Mouse (Mus musculus) inflammation-experienced regulatory T-cells, adult 16 weeks (primary cell): Measurements from ENCODE around the gene Atp6v0b. TPM values are rescaled to one million over a fixed set of nuclear protein-coding genes. Genes with fewer than 3 reads are reported as not detected.

Experiments used
- polyA plus RNA-seq: library from polyadenylated mRNA; unstranded; fragments of 100-300 nt; shearing (Covaris generic); gene quantifications from one replicate; pipeline ENCODE4 v1.2.1, GENCODE M21; 2017

Gene Atp6v0b
- polyA plus RNA-seq = 142 TPM

DNA sequence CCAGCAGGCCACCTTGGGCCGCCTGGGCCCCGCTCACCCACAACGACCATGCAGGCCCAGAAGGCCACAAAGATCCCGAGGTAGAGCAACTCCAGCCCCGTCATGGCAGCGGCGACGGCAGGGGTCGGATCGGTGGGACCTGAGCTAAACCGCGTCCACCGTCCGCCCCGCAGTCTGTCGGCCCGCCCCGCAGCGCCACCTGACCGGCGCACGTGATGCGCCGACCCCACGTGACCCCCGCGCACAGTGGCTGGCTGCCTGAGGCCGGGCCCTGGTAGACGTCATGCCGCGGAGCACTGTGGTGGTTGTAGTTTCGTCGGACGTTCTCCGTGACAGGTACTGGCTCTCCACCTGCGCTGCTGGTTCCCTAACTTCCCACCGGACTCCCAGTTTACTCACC, at the start of gene Atp6v0b:
Atp6v0b (minus strand) TSS at position 201 of the 400 bp plus-strand sequence.

DNA sequence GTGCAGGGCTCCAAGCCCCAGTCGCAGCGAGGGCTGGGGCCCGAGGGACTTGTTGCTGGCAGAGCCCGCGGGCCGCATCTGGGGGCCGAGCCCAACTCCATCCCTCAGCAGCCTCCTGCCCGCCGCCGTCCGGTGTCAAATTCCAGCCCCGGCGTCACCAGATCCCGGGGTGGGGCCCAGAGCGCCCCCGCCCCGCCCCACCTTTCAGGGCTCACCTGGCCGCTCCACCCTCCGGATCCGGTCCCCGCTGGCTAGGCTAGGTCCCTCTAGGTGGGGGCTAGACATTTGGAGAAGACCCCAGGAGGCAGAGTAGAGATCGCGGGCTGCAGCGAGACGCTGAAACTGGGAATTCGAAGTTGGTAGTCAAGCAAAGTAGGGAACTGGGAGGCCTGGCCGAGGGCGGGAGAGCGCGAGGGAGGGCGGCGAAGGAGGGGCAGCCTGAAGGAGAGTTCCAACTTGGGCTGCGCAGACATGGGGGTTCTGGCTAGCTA, 42.3 kb upstream of the Atp6v0b start, which contains the start of gene Artn:
Artn (minus strand) TSS at position 373 of the 491 bp plus-strand sequence.

DNA sequence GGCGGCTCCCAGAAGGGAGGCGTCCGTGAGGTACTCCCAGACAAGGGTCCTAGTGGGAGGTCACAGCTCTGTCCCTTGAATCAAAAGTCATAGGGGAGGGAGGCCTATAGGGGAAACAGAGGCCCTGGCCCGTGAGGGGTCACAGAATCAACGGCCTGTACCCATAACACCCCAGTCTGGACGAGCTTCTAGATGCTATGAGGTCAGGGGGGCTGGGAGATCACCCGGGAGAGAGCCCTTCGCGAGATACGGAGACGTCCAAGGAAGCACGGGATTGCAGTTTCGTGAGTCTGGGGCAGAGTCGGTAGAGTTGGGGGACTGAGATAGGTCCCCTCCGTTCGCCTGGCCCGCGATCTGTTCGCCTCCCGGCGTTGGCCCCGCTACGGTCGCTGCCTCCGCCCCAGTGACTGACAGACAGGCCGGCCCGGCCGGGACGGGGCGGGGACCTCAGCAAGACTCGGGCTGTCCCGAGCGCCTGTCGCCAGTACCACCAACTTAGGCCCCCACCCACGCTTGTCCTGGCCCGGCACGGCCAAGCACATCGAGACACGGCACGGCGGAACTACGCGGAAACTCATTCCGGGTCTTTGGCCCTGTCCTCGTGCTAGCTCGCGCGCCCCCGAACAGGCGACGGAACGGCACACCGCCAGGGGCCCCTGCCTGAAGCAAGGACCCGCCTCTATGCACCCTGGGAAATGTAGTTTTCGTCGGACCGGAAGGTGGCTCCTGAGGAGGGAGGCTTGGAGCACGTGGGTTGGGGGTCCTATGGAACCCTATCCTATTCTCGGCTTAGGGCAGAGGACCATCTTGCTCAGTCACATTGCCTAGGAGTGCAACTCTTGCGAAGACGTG, 27.7 kb upstream of the Atp6v0b start, which contains the start of gene Ipo13:
Ipo13 (minus strand) TSS at position 409 of the 852 bp plus-strand sequence.

DNA sequence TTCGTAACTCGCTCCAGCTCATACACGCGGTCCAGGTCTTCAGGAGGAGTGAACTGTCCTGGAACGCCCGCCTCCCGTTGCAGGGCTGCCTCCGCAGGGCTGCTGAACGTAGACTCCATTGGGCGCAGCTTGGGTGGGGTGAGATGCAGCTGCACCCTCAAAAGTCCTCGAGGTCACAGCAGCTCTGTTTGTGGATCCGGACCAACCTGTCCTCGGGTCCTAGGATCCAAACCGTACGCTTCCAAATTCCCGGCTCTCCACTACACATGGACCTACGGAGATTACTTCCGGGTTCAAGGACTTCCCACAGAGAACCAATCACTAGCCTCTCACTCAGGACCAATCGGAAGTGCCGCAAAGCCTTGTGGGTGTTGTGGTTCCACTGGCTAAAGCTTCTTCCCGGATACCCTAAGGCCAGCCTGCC, 4.6 kb upstream of the Atp6v0b start, which contains the start of gene Dph2:
Dph2 (minus strand) TSS at position 295 of the 424 bp plus-strand sequence.

DNA sequence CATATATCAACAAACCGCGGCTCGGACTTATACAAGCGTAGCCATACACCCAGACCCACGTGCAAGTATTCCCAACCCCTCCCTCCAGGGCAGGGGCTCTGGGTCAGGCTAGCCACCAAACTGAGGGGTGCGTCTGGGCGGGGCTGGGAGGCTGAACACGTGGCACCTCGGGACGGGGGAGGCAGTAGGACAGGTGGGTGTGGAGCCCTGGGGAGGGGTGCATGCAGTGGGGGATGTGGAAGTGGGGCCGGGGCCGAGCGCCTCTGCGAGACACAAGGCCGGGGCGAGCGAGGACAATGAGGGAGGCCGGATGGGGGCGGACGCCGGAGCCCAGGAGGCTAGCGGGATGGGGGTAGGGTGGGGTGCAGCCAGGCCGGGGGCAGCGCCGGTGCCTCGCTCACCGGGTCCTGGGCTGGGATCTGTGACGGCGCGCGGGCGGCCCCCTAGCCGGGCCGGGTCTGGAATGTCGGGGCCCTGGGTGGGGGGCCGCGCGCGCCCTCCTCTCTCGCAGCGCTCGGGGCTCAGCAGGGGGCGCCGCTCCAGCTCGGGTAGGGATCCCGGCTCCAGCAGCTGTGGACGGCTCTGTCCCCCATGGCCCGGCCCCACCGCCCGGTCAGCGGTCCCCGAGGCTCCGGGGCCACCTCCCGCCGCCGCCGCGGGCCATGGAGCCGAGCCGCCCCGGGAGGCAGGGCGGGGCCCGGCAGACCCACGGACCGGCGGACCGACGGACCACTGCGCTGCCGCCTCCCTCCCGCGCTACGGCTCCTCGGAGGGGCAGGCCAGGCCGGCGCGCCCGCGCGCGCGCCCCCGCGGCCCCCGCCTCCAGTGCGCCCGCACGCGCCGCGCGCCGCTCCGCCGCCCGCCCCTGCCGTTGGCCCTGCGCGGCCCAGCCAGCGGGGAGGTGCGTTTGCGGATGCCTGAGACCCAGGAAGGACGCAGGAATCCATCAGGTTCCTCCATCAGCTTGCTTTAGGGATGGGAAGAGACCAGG, 4.1 kb downstream of the Atp6v0b start, which contains the start of gene B4galt2:
B4galt2 (minus strand) TSS at position 787 of the 991 bp plus-strand sequence.

DNA sequence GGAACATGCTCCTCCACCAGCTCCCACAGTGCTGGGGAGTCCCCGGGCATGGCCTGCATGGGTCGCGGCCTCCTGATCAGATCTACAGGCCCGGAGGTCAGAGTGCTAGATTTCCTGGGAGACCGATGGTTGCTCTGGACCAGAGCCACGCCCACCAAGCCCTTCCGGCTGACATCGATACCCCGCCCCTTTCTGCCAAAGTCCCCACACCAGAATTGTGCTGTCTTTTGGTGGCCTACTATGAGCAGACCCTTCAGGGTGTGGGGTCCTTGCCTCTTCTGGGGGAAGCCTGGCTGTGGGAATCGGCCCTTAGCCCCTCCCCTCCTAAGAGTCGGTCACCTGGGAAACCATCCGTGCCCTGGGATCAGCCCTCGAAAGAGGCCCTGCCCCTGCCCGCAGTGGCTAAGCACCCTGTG, 14.7 kb downstream of the Atp6v0b start, which contains the start of gene Ccdc24:
Ccdc24 (minus strand) TSS at position 87 of the 416 bp plus-strand sequence.

DNA sequence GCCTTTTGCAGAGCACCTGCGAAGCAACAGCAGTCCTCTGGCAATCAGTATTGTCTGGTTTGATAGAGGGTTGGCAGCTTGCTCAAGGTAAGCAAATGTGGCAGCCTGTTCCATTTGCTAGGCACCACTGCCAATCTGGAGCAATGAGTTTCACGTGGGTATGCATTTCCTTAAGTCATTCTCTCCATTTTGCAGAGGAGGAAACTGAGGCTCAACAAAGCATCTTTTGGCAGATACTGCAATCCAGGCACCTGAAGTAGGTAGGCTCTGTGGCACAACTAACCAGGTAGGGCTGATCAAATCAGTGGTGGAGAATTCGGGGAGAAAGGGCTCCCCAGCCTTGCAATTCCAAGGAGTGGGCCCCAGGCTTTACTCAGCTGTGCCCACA, 52.7 kb downstream of the Atp6v0b start, which contains the start of gene Slc6a9:
Slc6a9 (plus strand) TSS at position 50 of the 388 bp plus-strand sequence.

Other genes starting within 250 kb of the Atp6v0b start
- 52.7 TPM for gene Dmap1, start 205.1 kb downstream of the Atp6v0b start, polyA plus RNA-seq
- gene Gm12845, start 162.9 kb downstream of the Atp6v0b start, polyA plus RNA-seq = not detected
- gene Klf17, start 121.7 kb downstream of the Atp6v0b start, polyA plus RNA-seq = not detected
- gene Slc6a9, start 52.8 kb downstream of the Atp6v0b start, polyA plus RNA-seq = 0.77 TPM
- gene Ccdc24, start 14.8 kb downstream of the Atp6v0b start, polyA plus RNA-seq = not detected
- gene B4galt2, start 3.8 kb downstream of the Atp6v0b start, polyA plus RNA-seq = not detected
- gene Dph2, start 4.7 kb upstream of the Atp6v0b start, polyA plus RNA-seq = 45.5 TPM
- 39.5 TPM for gene Ipo13, start 27.7 kb upstream of the Atp6v0b start, polyA plus RNA-seq
- not detected for gene Artn, start 42.4 kb upstream of the Atp6v0b start, polyA plus RNA-seq
- gene St3gal3, start 247.6 kb upstream of the Atp6v0b start, polyA plus RNA-seq = 1.5 TPM